Mouse (Mus musculus): Measurements from ENCODE around the gene Neurl3.
A peak's percentile ranks its signal among the peaks of the same experiment; 100 is the strongest.

Neurl3 gene

DNA sequence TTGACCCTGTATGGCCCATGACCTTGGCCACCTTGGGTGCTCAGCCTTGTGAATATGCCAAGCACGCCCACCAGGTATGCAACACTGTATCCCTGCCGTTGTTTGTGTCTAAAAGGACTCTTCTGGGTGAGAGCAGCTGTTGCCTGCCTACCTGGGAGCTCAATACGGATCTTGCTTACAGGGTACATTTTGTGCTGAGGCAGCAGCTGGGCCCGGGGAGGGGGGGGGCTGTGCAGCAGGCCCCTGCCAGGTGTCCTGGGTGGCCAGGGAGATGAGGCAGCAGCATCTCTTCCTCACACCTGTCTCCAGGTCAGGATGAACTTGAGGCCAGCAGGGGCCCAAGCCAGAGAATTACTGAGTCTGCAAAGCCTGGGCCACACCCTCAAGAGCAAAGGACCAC is 23.6 kb upstream of the Neurl3 start:
- DNase-seq (ENCODE audit: inconsistent ontology term), result no peak

DNA sequence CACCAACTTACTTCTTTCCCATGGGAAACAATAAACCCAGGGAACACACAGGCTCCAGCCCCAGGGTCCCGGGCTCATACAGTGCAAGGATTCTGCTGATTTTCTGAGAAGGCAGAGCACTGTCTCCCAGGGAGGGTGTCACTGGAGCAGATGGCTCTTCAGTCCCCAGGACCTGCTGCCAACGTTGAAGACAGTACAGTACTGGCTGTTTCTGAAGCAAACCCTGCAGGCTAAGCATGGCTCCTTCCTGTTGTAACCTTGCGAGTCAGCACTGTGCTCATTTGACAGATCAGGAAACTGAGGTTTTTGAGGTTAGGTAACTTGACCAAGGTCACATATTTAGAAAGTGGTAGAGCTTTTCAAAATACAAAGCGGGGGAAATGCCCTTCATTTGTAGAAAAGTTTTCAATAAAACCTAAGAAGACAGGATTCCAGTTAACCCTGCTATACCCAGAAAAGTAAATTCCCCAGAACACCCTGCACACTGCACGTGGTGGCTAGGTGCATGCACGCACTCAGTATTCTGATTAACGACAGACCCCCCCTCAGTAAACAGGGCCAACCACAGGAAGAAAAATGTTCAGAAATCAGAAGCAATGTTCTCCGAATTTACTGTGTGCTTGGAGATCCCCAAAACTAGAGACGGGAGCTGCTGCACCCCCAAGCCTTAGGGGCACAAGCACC is 22.1 kb upstream of the Neurl3 start:
- no peak for DNase-seq (ENCODE audit: inconsistent ontology term)

GRCm38 (mm10) chr1:36294402-36294801 is 19.9 kb upstream of the Neurl3 start:
- no peak for DNase-seq (ENCODE audit: inconsistent ontology term)

DNA sequence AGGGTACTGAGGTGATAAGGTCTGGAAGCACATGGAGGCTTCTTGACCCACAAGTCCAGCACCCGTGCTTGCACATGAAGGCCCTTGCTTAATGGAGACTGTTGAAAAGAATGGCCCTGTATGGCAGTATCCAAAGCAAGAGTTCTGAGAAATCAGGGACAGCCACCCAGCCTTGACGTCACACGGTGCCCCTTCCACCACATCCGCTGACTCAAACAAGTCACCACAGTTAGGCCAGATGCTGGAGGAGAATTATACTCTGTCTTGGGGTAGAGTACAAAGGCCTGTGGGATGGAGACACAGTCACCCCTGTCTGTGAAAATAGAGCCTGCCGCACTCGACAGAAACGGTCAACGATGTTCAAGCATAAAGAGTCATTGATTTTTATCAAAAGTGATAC is 19.0 kb upstream of the Neurl3 start:
- no peak for DNase-seq (ENCODE audit: inconsistent ontology term)

DNA sequence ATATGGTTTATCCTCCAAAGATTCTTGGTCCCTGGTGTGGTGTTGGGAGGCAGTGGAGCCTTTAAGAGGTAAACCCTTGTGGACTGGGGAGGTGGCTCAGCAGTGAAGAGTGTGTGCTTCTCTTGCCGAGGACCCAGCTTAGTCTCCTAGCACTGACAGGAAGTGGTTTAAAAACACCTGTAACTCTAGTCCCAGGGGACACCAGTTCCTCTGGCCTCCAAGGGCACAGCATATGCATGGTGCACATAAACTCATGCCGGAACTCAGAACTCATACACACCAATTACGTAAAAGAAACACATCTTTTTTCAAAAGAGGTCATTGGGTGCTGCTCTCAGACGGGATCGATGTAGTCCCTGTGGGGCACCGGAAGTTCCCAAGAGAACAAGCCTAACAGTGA is 7.4 kb upstream of the Neurl3 start:
- DNase-seq (ENCODE audit: inconsistent ontology term), result no peak

GRCm38 (mm10) chr1:36280938-36281337 is 6.5 kb upstream of the Neurl3 start:
- DNase-seq (ENCODE audit: inconsistent ontology term), result peak; percentile 50

DNA sequence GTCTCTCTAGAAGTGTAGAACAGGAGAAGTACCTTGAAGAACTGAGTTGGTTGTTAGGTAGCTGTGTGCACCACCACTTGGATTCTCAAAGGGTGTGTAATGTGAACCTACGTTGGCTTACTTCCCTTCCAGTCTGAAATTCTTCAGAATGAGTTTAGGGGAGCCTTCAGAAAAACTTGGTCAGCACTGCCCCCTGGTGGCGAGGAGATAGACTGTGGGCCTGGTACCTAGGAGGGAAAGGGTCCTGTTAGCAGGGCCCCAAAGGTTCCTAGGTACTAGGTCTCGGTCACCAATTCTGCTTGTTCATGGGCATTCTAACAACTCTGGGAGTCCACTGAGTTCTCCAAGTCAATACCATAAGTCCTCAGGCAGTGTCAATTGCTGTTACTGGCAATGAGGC is 4.7 kb upstream of the Neurl3 start:
- DNase-seq (ENCODE audit: inconsistent ontology term), result peak; percentile 62

- DNase-seq (ENCODE audit: inconsistent ontology term), result no peak
Observed at GRCm38 (mm10) chr1:36277267-36278060, 3.0 kb upstream of the Neurl3 start.

GRCm38 (mm10) chr1:36275635-36276389 is 1.3 kb upstream of the Neurl3 start:
- DNase-seq (ENCODE audit: inconsistent ontology term), result no peak

DNA sequence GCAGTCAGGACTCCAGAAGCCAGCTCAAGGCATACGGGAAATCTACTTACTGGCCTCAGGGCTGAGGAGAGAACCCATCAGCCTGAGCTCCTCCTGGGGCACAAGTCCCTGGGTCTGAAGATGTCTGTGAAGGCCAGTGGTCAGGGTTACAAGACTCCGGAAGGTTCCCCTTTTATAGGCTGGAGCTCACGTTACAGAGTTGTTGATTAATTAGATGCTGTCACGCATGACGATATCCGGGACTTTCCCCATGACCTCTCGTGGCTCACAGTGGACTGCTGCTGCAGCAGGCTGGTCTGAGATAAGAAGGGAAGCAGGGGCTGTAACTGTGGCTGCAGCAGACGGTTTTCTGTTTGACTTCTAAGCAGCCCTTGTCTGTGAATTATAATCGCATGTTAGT is 1.2 kb downstream of the Neurl3 start:
- DNase-seq (ENCODE audit: inconsistent ontology term), result peak; percentile 24

DNA sequence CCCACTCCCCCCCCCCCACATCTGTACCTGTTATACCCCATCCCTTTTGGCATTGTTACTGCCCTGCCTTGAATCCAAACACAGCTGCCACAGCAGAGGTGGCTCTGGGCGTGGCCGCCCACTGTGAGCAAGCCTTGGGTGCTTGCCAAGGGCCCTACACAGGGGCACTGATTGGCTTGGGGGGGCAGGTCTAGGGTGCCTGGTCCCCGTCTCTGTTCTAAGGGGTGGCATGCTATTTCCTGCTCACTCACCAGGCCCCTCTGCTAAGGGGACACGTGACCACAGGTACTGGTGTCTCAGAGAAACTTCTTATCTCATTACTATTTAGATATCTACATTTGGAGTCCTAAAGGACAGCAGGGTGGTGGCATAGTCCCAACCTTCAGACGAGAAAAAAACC is 1.9 kb downstream of the Neurl3 start:
- no peak for DNase-seq (ENCODE audit: inconsistent ontology term)

GRCm38 (mm10) chr1:36271516-36272230 is 2.8 kb downstream of the Neurl3 start:
- DNase-seq (ENCODE audit: inconsistent ontology term), result no peak

GRCm38 (mm10) chr1:36270666-36271065 is 3.8 kb downstream of the Neurl3 start:
- peak; percentile 19 for DNase-seq (ENCODE audit: inconsistent ontology term)

- DNase-seq (ENCODE audit: inconsistent ontology term), result no peak
Observed at GRCm38 (mm10) chr1:36269121-36269795, 5.2 kb downstream of the Neurl3 start.

- no peak for DNase-seq (ENCODE audit: inconsistent ontology term)
Observed at GRCm38 (mm10) chr1:36267595-36267994, 6.9 kb downstream of the Neurl3 start.

DNA sequence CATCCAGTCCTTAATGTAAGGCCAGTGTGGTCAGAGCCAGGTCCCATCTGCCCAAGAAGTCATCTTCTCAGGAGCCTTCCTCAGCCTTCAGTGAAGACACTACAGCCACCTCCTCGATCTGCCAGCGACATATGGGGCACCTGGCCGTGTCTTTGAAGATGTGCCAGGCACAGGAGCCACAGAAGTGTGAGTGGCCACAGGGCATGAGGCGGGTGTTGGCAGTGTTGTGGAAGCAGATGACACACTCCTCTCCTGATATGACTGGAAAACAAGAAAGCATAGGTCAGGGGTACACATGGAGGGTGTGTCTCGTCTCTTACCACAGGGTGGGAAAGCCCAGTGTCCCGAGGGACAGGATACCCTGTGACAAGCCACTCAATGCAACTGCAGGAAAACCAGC is 8.2 kb downstream of the Neurl3 start:
- DNase-seq (ENCODE audit: inconsistent ontology term), result no peak

DNA sequence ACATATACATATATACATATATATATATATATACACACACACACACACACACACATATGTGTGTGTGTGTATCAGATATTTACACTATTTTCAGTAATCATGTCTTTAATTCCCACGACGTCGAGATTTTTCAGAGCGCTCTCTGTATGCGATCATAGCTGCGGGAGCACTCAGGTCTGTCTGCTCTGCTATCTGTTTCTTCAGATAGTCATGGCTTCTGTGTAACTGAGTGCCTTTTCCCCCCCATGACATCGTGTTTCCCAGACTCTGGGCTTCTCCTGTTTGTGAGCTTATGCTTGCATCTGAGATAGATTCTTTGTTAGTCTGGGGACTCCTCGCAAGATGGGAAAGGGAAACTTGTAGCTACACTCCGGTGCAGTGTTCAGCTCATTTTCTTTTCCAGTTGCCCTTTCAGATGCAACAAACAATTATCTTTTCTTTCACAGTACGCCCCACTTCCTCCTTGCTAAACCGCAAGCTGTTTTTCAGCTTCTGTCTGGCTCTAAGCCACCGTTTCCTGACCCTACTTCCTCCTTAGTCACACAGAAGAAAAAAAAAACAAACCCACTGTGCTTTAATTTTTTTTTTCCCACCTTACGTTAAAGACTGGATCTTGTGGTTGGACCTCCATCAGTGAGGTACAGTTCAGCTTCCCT is 10.5 kb downstream of the Neurl3 start:
- no peak for DNase-seq (ENCODE audit: inconsistent ontology term)

GRCm38 (mm10) chr1:36261708-36262504 is 12.6 kb downstream of the Neurl3 start:
- no peak for DNase-seq (ENCODE audit: inconsistent ontology term)

DNA sequence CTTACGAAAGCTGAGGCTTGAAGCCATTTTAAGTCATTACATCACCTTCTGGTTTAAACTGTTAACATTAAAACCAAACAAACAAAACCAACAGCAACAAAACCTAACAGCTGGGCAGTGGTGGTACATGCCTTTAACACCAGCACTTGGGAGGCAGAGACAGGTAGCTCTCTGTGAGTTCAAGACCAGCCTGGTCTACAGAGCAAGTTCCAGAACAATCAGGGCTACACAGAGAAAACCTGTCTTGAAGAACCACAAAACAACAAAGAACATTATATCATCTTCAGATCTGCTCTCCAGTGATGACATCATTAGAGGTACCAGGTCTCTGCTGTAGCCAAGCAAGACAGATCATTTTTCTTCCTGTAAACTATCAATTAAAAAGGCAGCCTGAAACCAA is 14.1 kb downstream of the Neurl3 start:
- no peak for DNase-seq (ENCODE audit: inconsistent ontology term)

- no peak for DNase-seq (ENCODE audit: inconsistent ontology term)
Observed at GRCm38 (mm10) chr1:36259281-36259680, 15.2 kb downstream of the Neurl3 start.
